Mouse (Mus musculus): ENCODE results near the gene Slc19a3. TPM values are rescaled to one million over a fixed set of nuclear protein-coding genes. Genes with fewer than 3 reads are reported as not detected.

The Slc19a3 gene
- polyA plus RNA-seq, 1 experiment from 2014 or later: 1.4 TPM

DNA sequence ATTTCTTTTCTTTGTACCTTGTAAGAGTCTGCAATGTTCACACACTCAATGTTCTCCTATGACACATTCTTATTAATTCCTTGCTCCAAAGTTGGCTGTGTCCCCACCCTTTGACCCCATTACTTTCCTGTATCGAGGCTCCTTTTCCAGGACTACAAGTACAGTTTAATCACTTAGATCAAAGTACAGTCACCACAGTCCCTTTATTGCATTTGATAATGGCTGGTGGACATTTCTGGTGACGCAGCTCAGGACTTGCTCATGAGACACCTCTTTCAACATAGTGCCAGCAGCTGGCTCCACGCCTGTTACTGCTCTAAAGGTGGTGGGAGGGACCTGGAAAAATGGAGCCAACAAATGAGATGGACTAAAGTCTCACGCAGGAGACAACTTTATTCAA lies 47.2 kb downstream of the Slc19a3 start:
- Histone ChIP-seq H3K4me2 (replicated peaks; ENCODE audit: low read depth, low read length) (no peak overlapping the region), H3K4me1 (ENCODE audit: control insufficient read depth, insufficient read depth, low read length) (no peaks in the 10 kb centered on the region), H3K9me3 (ENCODE audit: control insufficient read depth, low read length) (no peaks in the 10 kb centered on the region), H3K36me3 (ENCODE audit: control insufficient read depth, insufficient read depth, low read length) (no peaks in the 10 kb centered on the region), H3K9ac (ENCODE audit: low read depth, low read length) (no peak overlapping the region), H3K27me3 (ENCODE audit: control insufficient read depth, insufficient read depth, low read length) (no peaks in the 10 kb centered on the region), H3K27ac (ENCODE audit: low read depth, low read length) (no peak overlapping the region), H3K4me3 (ENCODE audit: low read length) (no peak overlapping the region)
- WGBS: 73% methylated on average over 4 of the region's 4 CpGs
- no peak for ATAC-seq (ENCODE audit: low FRiP score, low TSS enrichment)

DNA sequence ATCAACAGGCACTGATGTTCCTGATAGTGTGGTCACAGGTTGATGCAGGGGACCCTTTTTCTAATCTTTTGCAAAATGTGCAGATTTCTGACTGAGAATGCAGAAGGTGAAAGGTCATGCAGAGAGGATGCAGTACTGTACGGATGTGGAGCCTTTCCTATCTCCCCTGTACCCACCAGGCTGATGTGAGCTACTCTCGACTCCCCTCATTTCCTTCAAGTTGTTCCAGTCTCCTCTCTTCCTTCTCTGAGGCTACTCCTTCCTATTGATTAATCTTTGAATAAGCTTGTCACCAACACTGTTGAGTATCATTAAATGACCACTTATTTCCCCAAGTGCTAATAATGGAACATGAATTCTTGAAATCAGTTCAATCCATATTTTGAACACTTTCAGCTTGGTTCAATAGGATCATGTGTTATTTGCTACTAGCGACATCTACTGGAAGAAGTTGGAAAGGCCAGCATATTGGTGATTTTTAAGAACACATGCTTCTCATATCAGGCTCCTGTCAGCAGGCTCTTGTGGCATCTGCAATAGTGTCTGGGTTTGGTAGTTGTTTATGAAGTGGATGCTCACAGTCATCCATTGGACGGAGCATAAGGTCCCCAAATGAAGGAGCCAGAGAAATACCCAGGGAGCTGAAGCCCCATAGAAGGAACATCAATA lies 50.6 kb downstream of the Slc19a3 start:
- WGBS: 40% methylated on average over 4 of the region's 4 CpGs
- no peak for ATAC-seq (ENCODE audit: low FRiP score, low TSS enrichment)

GRCm38 (mm10) chr1:82986738-82987137 lies 51.5 kb downstream of the Slc19a3 start:
- no peak overlapping the region for H3K27ac ChIP-seq (ENCODE audit: low read depth, low read length)
- no peaks in the 10 kb centered on the region for H3K36me3 ChIP-seq (ENCODE audit: control insufficient read depth, insufficient read depth, low read length)
- H3K9ac ChIP-seq (ENCODE audit: low read depth, low read length): no peak overlapping the region
- H3K4me3 ChIP-seq (ENCODE audit: low read length): no peak overlapping the region
- peaks cover 6% of the 10 kb centered on the region; the same call in 1 of the 2 replicates for H3K9me3 ChIP-seq (ENCODE audit: control insufficient read depth, low read length)
- no peak for ATAC-seq (ENCODE audit: low FRiP score, low TSS enrichment)
- no peaks in the 10 kb centered on the region for H3K27me3 ChIP-seq (ENCODE audit: control insufficient read depth, insufficient read depth, low read length)
- no peak overlapping the region for H3K4me2 ChIP-seq (replicated peaks; ENCODE audit: low read depth, low read length)
- no peaks in the 10 kb centered on the region for H3K4me1 ChIP-seq (ENCODE audit: control insufficient read depth, insufficient read depth, low read length)
- 90% methylated on average over 6 of the region's 6 CpGs for WGBS

More for the DNA sequence above, 50.6 kb downstream of the Slc19a3 start:
- peaks cover 6% of the 10 kb centered on the region; the same call in 1 of the 2 replicates for H3K9me3 ChIP-seq (ENCODE audit: control insufficient read depth, low read length)
- H3K4me1 ChIP-seq (ENCODE audit: control insufficient read depth, insufficient read depth, low read length): no peaks in the 10 kb centered on the region
- no peak overlapping the region for H3K4me2 ChIP-seq (replicated peaks; ENCODE audit: low read depth, low read length)
- H3K36me3 ChIP-seq (ENCODE audit: control insufficient read depth, insufficient read depth, low read length): no peaks in the 10 kb centered on the region
- no peaks in the 10 kb centered on the region for H3K27me3 ChIP-seq (ENCODE audit: control insufficient read depth, insufficient read depth, low read length)
- H3K4me3 ChIP-seq (ENCODE audit: low read length): no peak overlapping the region
- no peak overlapping the region for H3K9ac ChIP-seq (ENCODE audit: low read depth, low read length)
- H3K27ac ChIP-seq (ENCODE audit: low read depth, low read length): no peak overlapping the region

- H3K27ac ChIP-seq (ENCODE audit: low read depth, low read length): no peak overlapping the region
- H3K36me3 ChIP-seq (ENCODE audit: control insufficient read depth, insufficient read depth, low read length): no peaks in the 10 kb centered on the region
- H3K4me3 ChIP-seq (ENCODE audit: low read length): no peak overlapping the region
- no peak overlapping the region for H3K4me2 ChIP-seq (replicated peaks; ENCODE audit: low read depth, low read length)
- H3K9me3 ChIP-seq (ENCODE audit: control insufficient read depth, low read length): no peaks in the 10 kb centered on the region
- no peak overlapping the region for H3K9ac ChIP-seq (ENCODE audit: low read depth, low read length)
- no peak for ATAC-seq (ENCODE audit: low FRiP score, low TSS enrichment)
- H3K4me1 ChIP-seq (ENCODE audit: control insufficient read depth, insufficient read depth, low read length): no peaks in the 10 kb centered on the region
- no peaks in the 10 kb centered on the region for H3K27me3 ChIP-seq (ENCODE audit: control insufficient read depth, insufficient read depth, low read length)
These were observed 60.4 kb downstream of the Slc19a3 start for GRCm38 (mm10) chr1:82977840-82978239.

GRCm38 (mm10) chr1:82975750-82976149 lies 62.5 kb downstream of the Slc19a3 start:
- Histone ChIP-seq H3K4me1 (ENCODE audit: control insufficient read depth, insufficient read depth, low read length) (no peaks in the 10 kb centered on the region), H3K27ac (ENCODE audit: low read depth, low read length) (no peak overlapping the region), H3K4me2 (replicated peaks; ENCODE audit: low read depth, low read length) (no peak overlapping the region), H3K4me3 (ENCODE audit: low read length) (no peak overlapping the region), H3K27me3 (ENCODE audit: control insufficient read depth, insufficient read depth, low read length) (no peaks in the 10 kb centered on the region), H3K36me3 (ENCODE audit: control insufficient read depth, insufficient read depth, low read length) (no peaks in the 10 kb centered on the region), H3K9me3 (ENCODE audit: control insufficient read depth, low read length) (no peaks in the 10 kb centered on the region), H3K9ac (ENCODE audit: low read depth, low read length) (no peak overlapping the region)
- no peak for ATAC-seq (ENCODE audit: low FRiP score, low TSS enrichment)
- 76% methylated on average over 5 of the region's 5 CpGs for WGBS

DNA sequence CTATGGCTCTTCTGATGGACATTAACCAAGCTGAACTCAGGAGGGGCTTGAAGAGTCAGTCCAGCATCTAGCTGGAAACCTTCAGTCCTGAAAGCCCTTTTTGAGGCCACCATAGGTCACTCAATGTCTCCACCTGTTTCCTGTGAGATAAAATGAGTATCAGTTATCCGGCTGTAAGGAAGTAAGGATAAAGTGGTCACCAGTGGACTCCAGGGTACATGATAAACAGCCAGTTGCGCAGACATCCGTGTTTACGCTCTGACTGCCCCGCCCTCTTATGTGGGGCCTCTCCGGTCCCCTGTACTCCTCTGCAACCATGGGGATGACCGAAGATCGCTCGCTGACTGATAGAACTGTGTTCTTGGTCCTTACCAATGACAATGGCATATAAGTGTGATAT lies 63.9 kb downstream of the Slc19a3 start:
- WGBS: 81% methylated on average over 9 of the region's 9 CpGs
- Histone ChIP-seq H3K4me2 (replicated peaks; ENCODE audit: low read depth, low read length) (no peak overlapping the region), H3K27me3 (ENCODE audit: control insufficient read depth, insufficient read depth, low read length) (no peaks in the 10 kb centered on the region), H3K27ac (ENCODE audit: low read depth, low read length) (no peak overlapping the region), H3K9me3 (ENCODE audit: control insufficient read depth, low read length) (no peaks in the 10 kb centered on the region), H3K4me3 (ENCODE audit: low read length) (no peak overlapping the region), H3K4me1 (ENCODE audit: control insufficient read depth, insufficient read depth, low read length) (no peaks in the 10 kb centered on the region), H3K9ac (ENCODE audit: low read depth, low read length) (no peak overlapping the region), H3K36me3 (ENCODE audit: control insufficient read depth, insufficient read depth, low read length) (no peaks in the 10 kb centered on the region)
- no peak for ATAC-seq (ENCODE audit: low FRiP score, low TSS enrichment)

DNA sequence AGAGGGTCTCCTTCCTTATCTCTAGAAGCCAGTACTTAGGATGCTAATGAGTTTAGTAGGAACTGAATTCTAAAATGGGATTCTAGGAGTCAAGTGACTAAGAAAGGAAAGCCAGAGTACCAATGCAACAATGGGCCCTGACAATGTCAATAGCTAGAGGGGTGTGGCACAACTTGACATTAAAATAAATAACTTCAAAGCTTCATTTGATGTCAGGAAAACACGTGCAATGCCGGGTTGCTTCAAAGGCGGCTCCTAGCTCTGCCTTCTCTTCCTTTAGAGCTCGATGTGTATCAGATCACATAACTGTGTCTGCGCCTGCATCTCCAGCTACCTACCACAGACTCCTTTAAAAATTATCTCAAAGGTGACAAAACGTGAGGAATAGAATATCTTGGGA lies 64.3 kb downstream of the Slc19a3 start:
- H3K4me2 ChIP-seq (replicated peaks; ENCODE audit: low read depth, low read length): no peak overlapping the region
- no peaks in the 10 kb centered on the region for H3K36me3 ChIP-seq (ENCODE audit: control insufficient read depth, insufficient read depth, low read length)
- no peaks in the 10 kb centered on the region for H3K4me1 ChIP-seq (ENCODE audit: control insufficient read depth, insufficient read depth, low read length)
- no peaks in the 10 kb centered on the region for H3K27me3 ChIP-seq (ENCODE audit: control insufficient read depth, insufficient read depth, low read length)
- no peak overlapping the region for H3K27ac ChIP-seq (ENCODE audit: low read depth, low read length)
- 74% methylated on average over 6 of the region's 6 CpGs for WGBS
- H3K9ac ChIP-seq (ENCODE audit: low read depth, low read length): no peak overlapping the region
- no peaks in the 10 kb centered on the region for H3K9me3 ChIP-seq (ENCODE audit: control insufficient read depth, low read length)
- H3K4me3 ChIP-seq (ENCODE audit: low read length): no peak overlapping the region
- no peak for ATAC-seq (ENCODE audit: low FRiP score, low TSS enrichment)

- Histone ChIP-seq H3K9me3 (ENCODE audit: control insufficient read depth, low read length) (no peaks in the 10 kb centered on the region), H3K27ac (ENCODE audit: low read depth, low read length) (no peak overlapping the region), H3K36me3 (ENCODE audit: control insufficient read depth, insufficient read depth, low read length) (no peaks in the 10 kb centered on the region), H3K9ac (ENCODE audit: low read depth, low read length) (no peak overlapping the region), H3K4me3 (ENCODE audit: low read length) (no peak overlapping the region), H3K27me3 (ENCODE audit: control insufficient read depth, insufficient read depth, low read length) (no peaks in the 10 kb centered on the region), H3K4me2 (replicated peaks; ENCODE audit: low read depth, low read length) (no peak overlapping the region), H3K4me1 (ENCODE audit: control insufficient read depth, insufficient read depth, low read length) (no peaks in the 10 kb centered on the region)
- no peak for ATAC-seq (ENCODE audit: low FRiP score, low TSS enrichment)
- 88% methylated on average over 1 of the region's 1 CpGs for WGBS
These were observed 65.0 kb downstream of the Slc19a3 start for GRCm38 (mm10) chr1:82973244-82973643.

DNA sequence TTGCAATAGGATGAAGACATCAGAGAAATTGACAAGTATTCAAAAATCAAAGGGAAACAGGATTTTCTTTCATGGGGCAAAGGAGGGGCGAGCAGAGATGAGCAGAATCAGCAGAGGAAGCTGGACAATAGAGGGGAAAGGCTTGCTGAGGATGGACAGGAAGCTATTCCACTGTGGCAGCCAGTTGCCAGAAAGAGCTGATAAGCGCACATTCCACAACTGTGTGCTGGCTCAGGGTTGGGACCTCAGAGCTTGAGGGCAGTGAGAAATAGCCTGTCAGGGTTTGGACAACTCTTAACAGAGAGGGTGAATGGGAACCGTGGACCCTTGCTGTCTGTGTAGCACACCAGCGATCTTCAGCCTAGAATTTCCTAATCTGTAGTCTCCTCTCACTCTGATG lies 66.2 kb downstream of the Slc19a3 start:
- Histone ChIP-seq H3K4me1 (ENCODE audit: control insufficient read depth, insufficient read depth, low read length) (no peaks in the 10 kb centered on the region), H3K4me2 (replicated peaks; ENCODE audit: low read depth, low read length) (no peak overlapping the region), H3K27ac (ENCODE audit: low read depth, low read length) (no peak overlapping the region), H3K9me3 (ENCODE audit: control insufficient read depth, low read length) (no peaks in the 10 kb centered on the region), H3K9ac (ENCODE audit: low read depth, low read length) (no peak overlapping the region), H3K36me3 (ENCODE audit: control insufficient read depth, insufficient read depth, low read length) (no peaks in the 10 kb centered on the region), H3K4me3 (ENCODE audit: low read length) (no peak overlapping the region), H3K27me3 (ENCODE audit: control insufficient read depth, insufficient read depth, low read length) (no peaks in the 10 kb centered on the region)
- whole genome bisulfite sequencing: 59% methylated on average over 4 of the region's 4 CpGs
- no peak for ATAC-seq (ENCODE audit: low FRiP score, low TSS enrichment)

Data from kidney, embryonic 14.5 days (tissue).